Mouse (Mus musculus) olfactory bulb, adult 2 months (tissue): ENCODE measurements at regions not wholly inside any gene's neighbourhood (a gene's known extent, or its start where the extent isn't known, plus 50 kb on each side); places are given as distances from the start of the nearest gene placed in this dataset.
A peak's percentile ranks its signal among the peaks of the same experiment; 100 is the strongest.

Experiments used
- H3K27ac ChIP-seq: fragments of 200-500 bp; 2 replicates; pipeline ENCODE4 v1.5.1; 2012; ENCODE audit warnings: low read depth, low read length; ENCODE audit not compliant: insufficient read depth
- H3K4me1 ChIP-seq: fragments of 200-500 bp; 2 replicates; pipeline ENCODE4 v1.6.1; 2012; ENCODE audit warnings: low read length; ENCODE audit not compliant: control insufficient read depth, insufficient read depth
- H3K4me3 ChIP-seq: fragments of 200-500 bp; 2 replicates; pipeline ENCODE4 v1.5.1; 2012; ENCODE audit warnings: mild to moderate bottlenecking, low read depth, low read length, moderate library complexity; ENCODE audit not compliant: insufficient read depth
- CTCF ChIP-seq: fragments of 200-500 bp; IDR thresholded peaks from 2 replicates; pipeline ENCODE4 v1.5.1; 2012; ENCODE audit warnings: low read depth, mild to moderate bottlenecking, low read length, moderate library complexity; ENCODE audit not compliant: insufficient read depth
- POLR2A ChIP-seq: fragments of 200-500 bp; IDR thresholded peaks from 2 replicates; pipeline ENCODE4 v1.6.1; 2012; ENCODE audit warnings: mild to moderate bottlenecking, low read depth, low read length, moderate library complexity; ENCODE audit not compliant: insufficient read depth
- WGBS: fragments of 180-500 bp; shearing (Covaris S2); methylation state at CpG from one replicate; pipeline ENCODE4 v1.1.7; 2018; 5-methylcytosine and 5-hydroxymethylcytosine counted together

- H3K4me1 ChIP-seq = peaks cover 5% of the 10 kb centered on the region; the same call in 1 of the 2 replicates
- TF ChIP-seq POLR2A (no peak), CTCF (no peak)
- 89% methylated on average over 7 of the region's 7 CpGs for WGBS
- H3K4me3 ChIP-seq = no peak overlapping the region
- H3K27ac ChIP-seq = no peak overlapping the region
These were observed 174.0 kb downstream of the Dact1 start for GRCm38 (mm10) chr12:71483536-71484165.

- H3K4me1 ChIP-seq = peaks cover 5% of the 10 kb centered on the region; the same call in 1 of the 2 replicates
- H3K27ac ChIP-seq = no peak overlapping the region
- TF ChIP-seq POLR2A (no peak), CTCF (no peak)
- no peak overlapping the region for H3K4me3 ChIP-seq
- 97% methylated on average over 5 of the region's 5 CpGs for WGBS
These were observed 174.6 kb downstream of the Dact1 start for GRCm38 (mm10) chr12:71484286-71484685.

- no peak for TF ChIP-seq POLR2A
- H3K4me1 ChIP-seq = peaks cover 5% of the 10 kb centered on the region; the same call in 1 of the 2 replicates
- 76% methylated on average over 12 of the region's 12 CpGs for WGBS
- H3K4me3 ChIP-seq = no peak overlapping the region
- no peak overlapping the region for H3K27ac ChIP-seq
These were observed 176.4 kb downstream of the Dact1 start for GRCm38 (mm10) chr12:71486078-71486477.

- no peak for TF ChIP-seq POLR2A
- TF ChIP-seq CTCF = no peak
These were observed 178.1 kb downstream of the Dact1 start for GRCm38 (mm10) chr12:71487591-71488435.

GRCm38 (mm10) chr12:71489295-71489694, 179.6 kb downstream of the Dact1 start:
- Histone ChIP-seq H3K4me1 (peaks cover 5% of the 10 kb centered on the region; the same call in 1 of the 2 replicates), H3K27ac (no peak overlapping the region), H3K4me3 (no peak overlapping the region)
- WGBS = 92% methylated on average over 7 of the region's 7 CpGs
- no peak for TF ChIP-seq POLR2A
- TF ChIP-seq CTCF = no peak

More at GRCm38 (mm10) chr12:71487591-71488435, 178.1 kb downstream of the Dact1 start:
- Histone ChIP-seq H3K27ac (no peak overlapping the region), H3K4me3 (no peak overlapping the region), H3K4me1 (peaks cover 5% of the 10 kb centered on the region; the same call in 1 of the 2 replicates)
- WGBS = 43% methylated on average over 6 of the region's 6 CpGs

- H3K4me1 ChIP-seq = peaks cover 3% of the 10 kb centered on the region
- peak overlapping the region; percentile 0; the same call in 1 of the 2 replicates for H3K27ac ChIP-seq
- TF ChIP-seq CTCF (no peak), POLR2A (no peak)
- no peak overlapping the region for H3K4me3 ChIP-seq
- 23% methylated on average over 10 of the region's 10 CpGs for WGBS
These were observed 185.2 kb downstream of the Dact1 start for GRCm38 (mm10) chr12:71494803-71495293.

GRCm38 (mm10) chr12:71498246-71499029, 188.8 kb downstream of the Dact1 start:
- Histone ChIP-seq H3K4me3 (no peak overlapping the region), H3K4me1 (peaks cover 3% of the 10 kb centered on the region), H3K27ac (no peak overlapping the region)
- WGBS = 81% methylated on average over 14 of the region's 14 CpGs
- no peak for TF ChIP-seq CTCF
- TF ChIP-seq POLR2A = no peak

GRCm38 (mm10) chr12:71501299-71501810, 191.7 kb downstream of the Dact1 start:
- Histone ChIP-seq H3K4me3 (no peak overlapping the region), H3K4me1 (no peaks in the 10 kb centered on the region), H3K27ac (no peak overlapping the region)
- no peak for TF ChIP-seq CTCF
- no peak for TF ChIP-seq POLR2A
- 61% methylated on average over 7 of the region's 7 CpGs for WGBS
